Mouse (Mus musculus): ENCODE data around the gene Mut.

Gene Mut

DNA sequence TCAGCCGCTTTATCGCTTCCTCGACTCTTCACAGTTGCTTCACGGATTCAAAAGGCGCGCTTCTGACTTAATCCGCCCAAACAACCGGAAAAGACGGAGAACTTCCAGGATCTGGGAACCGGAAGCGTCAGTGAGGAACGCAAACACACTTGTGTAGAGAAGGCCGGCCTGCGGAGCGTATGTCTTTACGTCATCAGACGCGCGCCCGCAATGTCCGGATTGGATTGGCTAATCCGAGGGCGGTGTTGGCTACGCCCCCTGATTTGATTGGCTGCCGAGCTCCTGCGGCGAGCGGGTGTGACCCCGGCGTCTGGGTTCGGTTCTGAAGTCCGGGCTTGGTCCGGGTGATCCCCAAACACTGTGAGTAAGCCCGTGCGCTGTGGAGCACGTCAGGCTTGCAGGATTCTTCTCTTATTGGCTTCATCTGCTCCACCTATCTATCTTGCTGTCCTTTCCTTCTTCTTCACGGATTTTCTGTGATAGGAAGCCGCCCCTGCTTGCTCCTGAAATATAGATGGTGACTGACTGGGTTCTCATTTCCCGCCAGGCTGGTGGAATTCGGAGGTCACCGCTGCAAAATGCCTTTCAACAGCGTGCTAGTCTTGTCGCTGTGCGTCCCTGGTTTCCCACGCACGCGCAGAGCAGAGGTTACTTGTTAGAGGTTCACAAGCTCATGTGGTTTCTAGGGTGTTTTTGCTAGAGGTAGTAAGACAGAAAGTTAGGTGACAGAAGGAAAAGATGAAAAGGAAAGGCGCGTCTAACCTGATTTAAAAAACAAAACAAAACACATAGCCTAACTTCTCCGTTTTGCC lies at the start of gene Mut, which contains the start of gene Cenpq:
Mut (plus strand) TSS at position 266 of the 812 bp plus-strand sequence.
Cenpq (minus strand) TSS at position 628 of the 812 bp plus-strand sequence.
- DNase-seq (ENCODE audit: low read depth): peak; percentile 97

DNA sequence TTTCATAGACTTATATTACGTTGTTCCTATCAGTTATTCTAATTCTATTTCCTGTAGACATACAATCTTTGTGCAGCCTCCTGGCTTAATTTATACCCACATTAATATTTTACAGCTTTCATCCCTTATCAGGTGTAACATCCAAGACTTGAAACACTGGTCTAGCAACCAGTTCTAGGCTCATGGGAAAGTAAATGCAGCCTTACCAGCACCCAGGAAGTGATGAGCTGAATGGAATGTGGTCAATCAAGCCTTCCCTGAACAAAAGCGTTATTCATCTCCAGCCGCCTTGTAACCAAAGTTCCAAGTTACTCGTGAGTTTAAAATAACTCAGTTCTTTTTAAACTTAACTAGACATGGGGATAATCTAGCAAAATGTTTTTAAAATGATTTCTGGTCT lies 49.3 kb upstream of the Mut start:
- DNase-seq (ENCODE audit: low read depth): no peak

DNA sequence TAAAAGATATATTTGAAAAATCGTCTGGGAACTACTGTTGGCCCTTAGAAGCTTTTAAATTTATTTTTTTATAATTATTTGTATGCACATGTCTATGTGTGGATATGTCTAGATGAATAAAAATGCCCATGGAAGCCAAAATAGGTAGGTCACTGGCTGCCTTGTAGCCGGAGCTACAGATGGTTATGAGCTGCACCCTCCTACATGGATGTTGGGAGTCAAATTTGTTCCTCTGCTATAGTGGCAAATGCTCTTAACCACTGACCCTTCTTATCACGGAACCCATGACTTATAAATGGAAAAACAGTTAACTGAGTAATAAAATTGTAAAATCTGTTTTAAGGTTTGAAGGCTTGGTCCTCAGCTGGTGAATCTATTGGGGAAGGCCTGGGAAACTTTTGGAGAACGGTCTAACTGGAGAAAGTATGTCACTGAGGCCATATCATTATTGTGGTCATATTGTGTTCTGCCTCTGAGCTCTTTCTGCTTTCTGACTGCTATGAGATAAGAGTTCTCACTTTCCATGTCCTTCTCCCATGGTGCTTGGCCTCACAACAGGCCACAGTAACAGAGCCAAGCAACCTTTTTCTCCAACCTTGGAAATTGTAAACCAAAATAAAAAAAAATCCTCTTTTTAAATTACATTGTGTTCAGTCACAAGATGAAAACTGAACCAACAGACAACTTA lies 46.5 kb upstream of the Mut start:
- no peak for DNase-seq (ENCODE audit: low read depth)

DNA sequence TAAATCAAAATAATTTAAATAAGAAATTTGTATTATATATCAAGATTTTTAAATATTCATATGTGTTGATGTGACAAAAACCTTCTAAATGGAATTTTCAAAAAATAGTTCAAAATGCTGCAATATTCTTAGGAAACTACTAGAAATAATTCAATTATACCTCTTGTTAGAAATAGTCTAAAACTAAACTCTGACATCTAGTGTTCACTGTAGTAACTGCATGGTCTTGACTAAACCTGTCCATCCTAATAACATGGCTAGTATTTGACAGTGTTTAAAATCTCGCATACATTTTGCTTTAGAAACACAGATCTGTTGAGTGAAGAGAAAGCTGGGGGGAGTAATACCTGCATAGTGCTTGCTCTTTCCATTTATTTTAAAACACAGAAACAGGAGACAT lies 37.6 kb upstream of the Mut start:
- DNase-seq (ENCODE audit: low read depth): peak; percentile 73

DNA sequence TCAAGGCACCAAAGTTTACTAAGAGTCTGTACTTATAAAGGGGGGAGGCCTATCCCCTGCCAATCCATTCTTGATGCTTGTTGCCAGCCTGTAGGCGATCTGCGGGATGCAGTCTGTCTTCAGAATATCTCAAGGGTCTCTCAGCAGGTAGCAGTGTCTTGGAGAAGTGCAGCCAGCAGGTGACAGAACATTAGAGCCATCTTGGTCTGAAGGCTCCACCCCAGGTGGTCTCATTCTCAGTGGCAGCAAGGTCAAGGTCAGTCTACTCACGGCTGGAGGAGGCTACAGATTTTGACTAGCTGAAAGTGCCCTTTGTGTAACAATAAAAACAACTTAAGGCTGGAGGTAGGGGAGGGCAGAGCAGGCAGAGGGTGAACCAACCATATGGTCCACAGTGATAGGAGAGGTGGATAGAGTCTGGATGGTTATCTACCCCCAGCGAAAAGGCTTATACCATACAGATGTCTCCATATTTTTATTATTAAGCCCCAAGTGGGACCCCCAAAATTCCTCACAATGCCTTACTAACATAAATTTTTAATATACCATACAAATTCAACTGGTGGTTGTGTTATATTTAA lies 34.6 kb upstream of the Mut start:
- DNase-seq (ENCODE audit: low read depth): no peak

DNA sequence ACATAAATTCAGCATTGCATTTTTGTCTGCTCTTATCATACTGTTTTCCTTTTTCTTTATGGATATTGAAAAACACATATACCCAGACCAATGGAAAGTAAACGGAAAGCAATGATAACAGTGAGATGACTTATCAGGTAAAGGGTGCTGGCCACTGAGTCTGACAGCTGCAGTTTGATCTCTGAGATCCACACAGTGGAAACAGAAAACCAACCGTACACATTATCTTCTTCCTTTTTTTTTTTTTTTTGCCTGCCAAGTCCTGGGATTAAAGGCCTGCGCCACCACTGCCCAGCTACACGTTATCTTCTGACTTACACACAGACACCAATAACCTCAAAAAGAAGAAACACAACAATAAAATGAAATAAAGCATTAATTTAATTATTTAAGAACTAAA lies 31.1 kb upstream of the Mut start:
- DNase-seq (ENCODE audit: low read depth): no peak

DNA sequence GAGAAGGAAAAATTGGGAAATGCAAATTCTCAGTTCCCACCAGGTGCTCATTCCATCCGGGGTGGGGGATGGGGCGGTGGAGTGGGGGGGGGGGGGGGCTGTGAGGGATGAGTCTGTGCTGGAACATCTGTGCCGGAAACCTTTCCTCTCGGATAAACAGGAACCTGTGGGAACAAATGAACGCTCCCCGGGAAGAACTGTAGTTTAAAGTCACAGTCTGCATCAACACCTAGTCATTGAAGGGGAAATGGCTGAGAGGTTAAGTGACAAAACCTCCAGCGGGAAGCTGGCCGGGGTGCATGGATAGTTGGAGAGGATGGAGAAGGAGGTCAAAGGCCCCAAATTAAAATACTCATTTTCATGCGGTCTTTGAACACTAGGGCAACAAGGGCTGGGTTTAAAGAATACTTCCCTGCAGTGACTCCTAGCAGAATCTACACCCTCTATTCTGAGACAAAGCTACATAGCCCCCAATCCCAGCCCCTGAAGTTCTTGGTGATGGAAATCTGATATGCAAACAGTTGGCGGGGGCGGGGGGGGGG lies 30.4 kb upstream of the Mut start:
- DNase-seq (ENCODE audit: low read depth): no peak

DNA sequence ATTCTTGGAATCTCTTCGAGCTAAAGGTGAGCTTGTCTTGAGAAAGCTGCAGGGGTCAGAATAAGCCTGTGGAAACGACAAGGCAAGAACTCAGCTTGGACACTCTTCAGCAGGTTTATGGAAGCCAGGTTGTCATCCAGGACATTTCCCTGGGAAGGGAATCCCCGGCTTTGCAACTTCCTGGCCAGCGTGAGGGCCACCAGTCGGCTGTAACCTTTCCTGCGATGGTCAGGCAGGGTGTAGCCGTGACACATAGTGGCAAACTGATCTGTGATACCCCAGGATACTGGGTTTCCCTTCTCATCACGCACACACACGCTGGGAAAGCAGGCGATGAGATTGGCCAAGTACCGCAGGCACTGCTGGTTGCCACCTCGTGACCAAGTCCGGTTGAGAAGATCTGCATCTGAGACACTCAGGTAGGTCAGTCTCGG lies 29.7 kb upstream of the Mut start:
- DNase-seq (ENCODE audit: low read depth): no peak

DNA sequence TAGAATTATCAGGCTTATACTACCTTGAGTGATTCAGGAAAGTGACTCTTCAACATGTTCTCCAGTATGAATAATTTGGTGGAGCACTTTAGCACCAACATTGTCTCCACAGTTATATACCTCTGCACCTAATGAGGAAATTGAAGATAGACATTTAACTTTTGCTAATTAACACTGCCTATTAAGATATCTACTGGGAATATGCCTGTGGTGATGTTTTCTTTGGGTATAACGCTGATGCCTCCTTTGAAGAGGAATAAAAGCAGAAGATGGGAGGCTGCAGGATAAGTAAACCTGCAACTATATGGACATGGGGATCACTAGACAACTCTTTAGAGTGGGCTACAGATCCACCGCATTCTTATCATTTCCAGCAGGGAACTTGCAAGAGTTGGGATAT lies 20.2 kb upstream of the Mut start, which contains the start of gene Glyatl3:
Glyatl3 (minus strand) TSS at position 101 of the 400 bp plus-strand sequence.
- no peak for DNase-seq (ENCODE audit: low read depth)

DNA sequence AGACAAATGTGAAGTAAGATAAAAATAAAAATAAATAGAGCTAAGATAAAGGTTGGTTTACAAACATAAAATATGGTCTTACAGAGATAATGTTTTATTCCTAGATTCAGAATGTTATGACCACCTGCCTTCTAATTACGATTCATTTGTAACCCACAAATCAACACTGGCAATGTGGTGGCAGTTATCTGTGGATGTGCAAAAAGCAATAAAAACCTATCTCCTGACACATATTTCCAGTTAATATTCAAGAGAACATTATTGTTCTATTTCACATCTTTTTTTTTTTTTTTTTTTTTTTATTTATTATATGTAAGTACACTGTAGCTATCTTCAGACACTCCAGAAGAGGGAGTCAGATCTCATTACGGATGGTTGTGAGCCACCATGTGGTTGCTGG lies 19.0 kb upstream of the Mut start:
- DNase-seq (ENCODE audit: low read depth): no peak

DNA sequence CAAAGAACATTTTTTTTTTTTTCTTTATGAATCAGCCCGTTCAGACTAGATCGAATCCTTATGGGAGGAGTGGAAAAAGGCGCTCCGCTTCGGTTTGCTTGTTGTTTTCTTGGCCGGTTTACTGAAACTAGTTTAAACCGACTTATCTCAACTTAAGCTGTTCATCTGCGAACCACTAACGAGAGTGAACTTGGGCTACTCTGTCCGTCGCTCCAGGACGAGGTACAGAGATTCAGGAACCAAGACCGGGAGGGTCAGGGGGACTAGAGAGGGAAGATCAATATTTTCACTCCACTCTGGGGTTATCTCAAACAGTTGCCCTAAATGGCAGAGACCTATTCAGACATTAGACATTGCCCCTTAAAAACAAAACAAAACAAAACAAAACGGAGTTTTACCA lies 500 bp upstream of the Mut start:
- DNase-seq (ENCODE audit: low read depth): peak; percentile 51

DNA sequence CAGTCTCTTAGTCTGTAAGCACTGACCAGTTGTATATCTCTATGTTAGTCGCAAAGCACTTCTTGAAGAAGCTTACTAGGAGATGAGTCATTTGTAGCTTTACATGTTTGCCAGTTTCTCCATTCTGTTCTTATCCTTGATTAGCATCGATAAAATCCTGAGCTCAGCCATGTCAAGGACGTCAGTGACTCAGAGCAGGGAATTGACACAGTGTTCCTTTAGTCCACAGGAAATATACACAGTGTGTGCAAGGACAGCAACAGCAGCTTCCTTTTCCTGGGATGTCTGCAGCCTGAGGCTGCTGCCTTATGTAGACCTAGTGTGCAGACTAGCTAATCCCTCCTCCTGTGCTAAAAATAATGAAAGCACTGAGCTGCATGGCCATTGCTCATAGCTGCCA lies 14.0 kb downstream of the Mut start:
- DNase-seq (ENCODE audit: low read depth): peak; percentile 61

DNA sequence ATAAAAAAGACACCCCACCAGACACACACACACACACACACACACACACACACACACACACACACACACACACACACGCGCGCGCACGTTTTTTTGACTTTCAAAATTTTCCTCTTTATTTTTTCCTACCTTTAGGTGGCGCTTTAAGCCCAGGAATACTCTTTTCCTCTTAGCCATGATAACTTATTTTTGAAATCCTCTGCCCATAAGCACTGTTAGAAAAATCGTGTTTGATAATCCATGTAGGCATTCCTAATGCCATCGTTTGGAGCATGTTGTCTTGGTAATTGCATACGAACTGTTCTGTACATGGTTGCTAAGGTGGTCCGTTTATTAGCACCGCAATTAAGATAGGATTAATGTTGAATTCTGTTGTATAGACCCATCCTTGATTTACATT lies 43.4 kb downstream of the Mut start:
- peak; percentile 18 for DNase-seq (ENCODE audit: low read depth)

DNA sequence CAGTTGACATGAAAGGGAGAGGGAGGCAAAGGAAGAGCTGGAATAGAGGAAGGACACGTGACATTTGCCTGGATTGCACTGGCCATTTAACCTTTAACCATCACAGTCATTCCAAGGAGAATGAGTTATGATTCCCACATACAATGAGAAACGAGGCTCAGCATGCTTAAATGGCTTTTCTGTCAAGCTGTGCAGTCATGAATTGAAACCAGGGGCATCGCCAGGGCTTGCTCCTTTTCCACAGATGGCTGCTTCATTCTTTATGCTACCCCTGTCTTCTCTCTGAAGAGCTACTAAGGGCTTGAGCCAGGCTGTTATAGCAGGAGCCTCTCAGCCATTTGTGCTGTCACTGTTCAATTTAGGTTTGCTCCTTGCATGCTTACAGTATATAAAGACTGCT lies 57.6 kb downstream of the Mut start:
- DNase-seq (ENCODE audit: low read depth): no peak
